ENCODE assay signal across 17 mouse cellular contexts in genomic region chr4:115035043-115035442, GRCm38 (mm10). TPM values are rescaled to one million over a fixed set of nuclear protein-coding genes. Genes with fewer than 3 reads are reported as not detected.
DNase-seq lines count a peak whose midpoint lies in the region; ATAC-seq and TF ChIP-seq lines count a peak whose summit lies in the region.
"Had no signal": no experiment of that assay in that cellular context is flagged by ENCODE, and none has a peak within 500 bp of the region (broad histone marks: within the 10 kb centered on the region; RNA-seq: fewer than 3 reads in every experiment).

No protein-coding gene starts in this region.

- H3K36me3 ChIP-seq in midbrain, embryonic 11.5 days (ENCODE audit: control insufficient read depth, insufficient read depth, low read length) = peaks cover 6% of the 10 kb centered on the region
- no peaks in the 10 kb centered on the region for H3K36me3 ChIP-seq in midbrain, postnatal 0 days (ENCODE audit: insufficient read depth, low read length)
- H3K36me3 ChIP-seq in myocyte (ENCODE audit: control insufficient read depth, insufficient read depth) = peaks cover 4% of the 10 kb centered on the region
- peaks cover 7% of the 10 kb centered on the region; the same call in 1 of the 2 replicates for H3K36me3 ChIP-seq in heart, embryonic 11.5 days (ENCODE audit: control insufficient read depth, insufficient read depth, low read length)
- H3K36me3 ChIP-seq: hindbrain, embryonic 13.5 days had no signal

- TF ChIP-seq CTCF in midbrain, postnatal 0 days (IDR thresholded peaks at IDR 0.05) = no peak

- WGBS in midbrain, embryonic 11.5 days = 85% methylated on average over 6 of the region's 6 CpGs
- WGBS in midbrain, postnatal 0 days = 79% methylated on average over 6 of the region's 6 CpGs
- WGBS in heart, embryonic 11.5 days (ENCODE audit: insufficient replicate concordance) = 82% methylated on average over 6 of the region's 6 CpGs

- H3K4me3 ChIP-seq in midbrain, embryonic 11.5 days (ENCODE audit: low read depth, low read length) = no peak overlapping the region
- no peak overlapping the region for H3K4me3 ChIP-seq in midbrain, postnatal 0 days (ENCODE audit: low read depth, low read length)
- no peak overlapping the region for H3K4me3 ChIP-seq in myocyte
- no peak overlapping the region for H3K4me3 ChIP-seq in heart, embryonic 11.5 days (ENCODE audit: low read depth, low read length)
- H3K4me3 ChIP-seq: heart, embryonic 15.5 days; hindbrain, embryonic 13.5 days; limb, embryonic 10.5 days had no signal

- H3K27me3 ChIP-seq in midbrain, embryonic 11.5 days (ENCODE audit: control insufficient read depth, insufficient read depth, low read length) = no peaks in the 10 kb centered on the region
- H3K27me3 ChIP-seq in midbrain, postnatal 0 days (ENCODE audit: insufficient read depth, low read length) = no peaks in the 10 kb centered on the region
- H3K27me3 ChIP-seq in myocyte (ENCODE audit: control insufficient read depth, insufficient read depth, insufficient read length) = no peaks in the 10 kb centered on the region
- H3K27me3 ChIP-seq in heart, embryonic 11.5 days (ENCODE audit: control insufficient read depth, insufficient read depth, low read length) = no peaks in the 10 kb centered on the region
- H3K27me3 ChIP-seq: heart, embryonic 15.5 days; hindbrain, embryonic 13.5 days had no signal

- DNase-seq in midbrain, embryonic 11.5 days (ENCODE audit: low spot score, missing footprints) = peak; percentile 39
- DNase-seq in midbrain, postnatal 0 days (ENCODE audit: low spot score) = no peak
- peak; percentile 61 for DNase-seq in Muller cell, postnatal 12 days (ENCODE audit: inconsistent ontology term)
- DNase-seq in adrenal gland, postnatal 25 days = peak; percentile 54
- DNase-seq in frontal cortex, postnatal 36 days (ENCODE audit: low spot score in 2 of 2) = no peak
- no peak for DNase-seq in right cerebral cortex, adult 18-20 months
- DNase-seq: cerebellum, postnatal 25 days; gastrocnemius, postnatal 10 days; kidney, postnatal 25 days; thymus, postnatal 14 days had no signal

- no peak overlapping the region for H3ac ChIP-seq in myocyte (ENCODE audit: control insufficient read depth, insufficient read length)

- no peaks in the 10 kb centered on the region for H3K4me1 ChIP-seq in midbrain, embryonic 11.5 days (ENCODE audit: control insufficient read depth, insufficient read depth, low read length)
- H3K4me1 ChIP-seq in midbrain, postnatal 0 days (ENCODE audit: insufficient read depth, low read length) = no peaks in the 10 kb centered on the region
- no peaks in the 10 kb centered on the region for H3K4me1 ChIP-seq in heart, embryonic 11.5 days (ENCODE audit: control insufficient read depth, insufficient read depth, low read length)
- H3K4me1 ChIP-seq: heart, embryonic 15.5 days; hindbrain, embryonic 13.5 days; limb, embryonic 10.5 days had no signal

- no peak for TF ChIP-seq POLR2A in myocyte (IDR thresholded peaks at IDR 0.05; ENCODE audit: insufficient read length, low read depth)

- no peak for ATAC-seq in midbrain, embryonic 11.5 days (ENCODE audit: low FRiP score)
- ATAC-seq in midbrain, postnatal 0 days (ENCODE audit: low FRiP score) = no peak
- ATAC-seq in heart, embryonic 11.5 days (replicated peaks; ENCODE audit: insufficient number of reproducible peaks, low FRiP score, low TSS enrichment) = no peak
- ATAC-seq: forebrain, embryonic 14.5 days; intestine, postnatal 0 days had no signal

- H3K9me3 ChIP-seq in midbrain, embryonic 11.5 days (ENCODE audit: control insufficient read depth, low read length) = no peaks in the 10 kb centered on the region
- H3K9me3 ChIP-seq in midbrain, postnatal 0 days (ENCODE audit: low read length) = no peaks in the 10 kb centered on the region
- H3K9me3 ChIP-seq in heart, embryonic 11.5 days (replicated peaks; ENCODE audit: control insufficient read depth, low read length) = no peaks in the 10 kb centered on the region
- H3K9me3 ChIP-seq: heart, embryonic 15.5 days; hindbrain, embryonic 13.5 days; limb, embryonic 10.5 days had no signal

- H3K9ac ChIP-seq in midbrain, embryonic 11.5 days (ENCODE audit: low read length) = no peak overlapping the region
- no peak overlapping the region for H3K9ac ChIP-seq in midbrain, postnatal 0 days (replicated peaks; ENCODE audit: low read length, poor library complexity, severe bottlenecking)
- H3K9ac ChIP-seq in heart, embryonic 11.5 days (ENCODE audit: low read depth, low read length) = no peak overlapping the region
- H3K9ac ChIP-seq: heart, embryonic 15.5 days; hindbrain, embryonic 13.5 days had no signal

- no peak overlapping the region for H3K27ac ChIP-seq in midbrain, embryonic 11.5 days (ENCODE audit: low read depth, low read length)
- no peak overlapping the region for H3K27ac ChIP-seq in midbrain, postnatal 0 days (ENCODE audit: low read depth, low read length)
- H3K27ac ChIP-seq in heart, embryonic 11.5 days (ENCODE audit: low read depth, low read length) = no peak overlapping the region
- H3K27ac ChIP-seq: heart, embryonic 15.5 days; hindbrain, embryonic 13.5 days; limb, embryonic 10.5 days had no signal

- H3K4me2 ChIP-seq in midbrain, embryonic 11.5 days = no peak overlapping the region
- no peak overlapping the region for H3K4me2 ChIP-seq in midbrain, postnatal 0 days (ENCODE audit: low read depth, low read length, poor library complexity, severe bottlenecking)
- no peak overlapping the region for H3K4me2 ChIP-seq in myocyte (ENCODE audit: low read depth)
- no peak overlapping the region for H3K4me2 ChIP-seq in heart, embryonic 11.5 days
- H3K4me2 ChIP-seq: heart, embryonic 15.5 days; hindbrain, embryonic 13.5 days had no signal

- no peaks in the 10 kb centered on the region for H3K79me2 ChIP-seq in myocyte (ENCODE audit: control insufficient read depth, insufficient read depth)

TF ChIP-seq in myocyte, 11 proteins besides CTCF, POLR2A, EP300 and RAD21:
- TF ChIP-seq MAX (IDR thresholded peaks at IDR 0.05; ENCODE audit: low read depth) (no peak), REST (IDR thresholded peaks at IDR 0.05; ENCODE audit: insufficient read depth, insufficient read length) (peak; percentile 74), MYOG (IDR thresholded peaks at IDR 0.05; ENCODE audit: control insufficient read depth in 1 of 3, insufficient read depth in 1 of 3, insufficient read length in 2 of 3, low read depth in 2 of 3) (no peak), USF1 (IDR thresholded peaks at IDR 0.05; ENCODE audit: low read depth) (no peak), CEBPB (IDR thresholded peaks at IDR 0.05; ENCODE audit: insufficient read depth, poor library complexity, severe bottlenecking) (peak; percentile 100), SRF (IDR thresholded peaks at IDR 0.05; ENCODE audit: control insufficient read depth, insufficient read length, low read depth) (no peak)

RNA-seq across cellular contexts. Expression of gene Tal1, which starts 21.2 kb away (rescaled TPM):
- polyA plus RNA-seq in midbrain, embryonic 11.5 days (2014; fragmentation: Nextera tagmentation; extraction: Ambion mirVana) = 18.4 and 19.8 TPM in 2 replicates
- 64.8 and 73.5 TPM in 2 replicates for total RNA-seq in midbrain, postnatal 0 days (2014; rRNA removed)
- 6.6 and 6.8 TPM in 2 replicates for polyA plus RNA-seq in midbrain, postnatal 0 days (2015; fragmentation: Nextera tagmentation; extraction: Ambion mirVana)
- 2.9 and 3.5 TPM in 2 replicates for total RNA-seq in adrenal gland, postnatal 25 days (2021)
- polyA plus RNA-seq in myocyte (2012; fragmentation: generic; extraction: Trizol) = not detected
- polyA plus RNA-seq in heart, embryonic 11.5 days (2014; fragmentation: Nextera tagmentation; extraction: Ambion mirVana) = 10.1 and 14.1 TPM in 2 replicates

RNA-seq across cellular contexts. Expression of gene Stil, which starts 35.1 kb away (rescaled TPM):
- polyA plus RNA-seq in midbrain, embryonic 11.5 days (2014; fragmentation: Nextera tagmentation; extraction: Ambion mirVana) = 19.7 and 24.8 TPM in 2 replicates
- 1.9 and 2.6 TPM in 2 replicates for total RNA-seq in midbrain, postnatal 0 days (2014; rRNA removed)
- 1.4 and 1.8 TPM in 2 replicates for polyA plus RNA-seq in midbrain, postnatal 0 days (2015; fragmentation: Nextera tagmentation; extraction: Ambion mirVana)
- total RNA-seq in adrenal gland, postnatal 25 days (2021) = 0.94 and 1.2 TPM in 2 replicates
- 1.6 TPM for polyA plus RNA-seq in myocyte (2012; fragmentation: generic; extraction: Trizol)
- 15.1 and 15.3 TPM in 2 replicates for polyA plus RNA-seq in heart, embryonic 11.5 days (2014; fragmentation: Nextera tagmentation; extraction: Ambion mirVana)

RNA-seq across cellular contexts. Expression of gene Cmpk1, which starts 48.0 kb away (rescaled TPM):
- 145 and 152 TPM in 2 replicates for polyA plus RNA-seq in midbrain, embryonic 11.5 days (2014; fragmentation: Nextera tagmentation; extraction: Ambion mirVana)
- total RNA-seq in midbrain, postnatal 0 days (2014; rRNA removed) = 83.6 and 116 TPM in 2 replicates
- polyA plus RNA-seq in midbrain, postnatal 0 days (2015; fragmentation: Nextera tagmentation; extraction: Ambion mirVana) = 231 and 234 TPM in 2 replicates
- 102 and 104 TPM in 2 replicates for total RNA-seq in adrenal gland, postnatal 25 days (2021)
- 18.3 TPM for polyA plus RNA-seq in myocyte (2012; fragmentation: generic; extraction: Trizol)
- polyA plus RNA-seq in heart, embryonic 11.5 days (2014; fragmentation: Nextera tagmentation; extraction: Ambion mirVana) = 70.0 and 76.9 TPM in 2 replicates

RNA-seq across cellular contexts. Expression of gene Pdzk1ip1, which starts 53.5 kb away (rescaled TPM):
- 14.6 and 16.6 TPM in 2 replicates for polyA plus RNA-seq in midbrain, embryonic 11.5 days (2014; fragmentation: Nextera tagmentation; extraction: Ambion mirVana)
- total RNA-seq in midbrain, postnatal 0 days (2014; rRNA removed) = 1.3 and 1.9 TPM in 2 replicates
- polyA plus RNA-seq in midbrain, postnatal 0 days (2015; fragmentation: Nextera tagmentation; extraction: Ambion mirVana) = 3.0 and 3.7 TPM in 2 replicates
- total RNA-seq in adrenal gland, postnatal 25 days (2021) = 0.58 TPM in 1 of 2 replicates, not detected in the other
- polyA plus RNA-seq in myocyte (2012; fragmentation: generic; extraction: Trizol) = 0.30 TPM
- polyA plus RNA-seq in heart, embryonic 11.5 days (2014; fragmentation: Nextera tagmentation; extraction: Ambion mirVana) = 57.3 and 66.1 TPM in 2 replicates

Comparison
In these comparisons a context has a peak if more than half of its experiments do, and no peak if none do; other contexts are left out.
1. DNase-seq: peak in midbrain, embryonic 11.5 days (single experiment), Muller cell, postnatal 12 days (single experiment) and adrenal gland, postnatal 25 days (single experiment); none in midbrain, postnatal 0 days (single experiment), frontal cortex, postnatal 36 days (0 of 2) and right cerebral cortex, adult 18-20 months (single experiment).